Mouse (Mus musculus) cerebellum, adult 18-20 months (tissue): Measurements from ENCODE around the gene Kctd15.

Experiments used
- DNase-seq, 2 experiments: peaks; one replicate each; pipeline ENCODE4 v3.0.0; 2021

Gene Kctd15

DNA sequence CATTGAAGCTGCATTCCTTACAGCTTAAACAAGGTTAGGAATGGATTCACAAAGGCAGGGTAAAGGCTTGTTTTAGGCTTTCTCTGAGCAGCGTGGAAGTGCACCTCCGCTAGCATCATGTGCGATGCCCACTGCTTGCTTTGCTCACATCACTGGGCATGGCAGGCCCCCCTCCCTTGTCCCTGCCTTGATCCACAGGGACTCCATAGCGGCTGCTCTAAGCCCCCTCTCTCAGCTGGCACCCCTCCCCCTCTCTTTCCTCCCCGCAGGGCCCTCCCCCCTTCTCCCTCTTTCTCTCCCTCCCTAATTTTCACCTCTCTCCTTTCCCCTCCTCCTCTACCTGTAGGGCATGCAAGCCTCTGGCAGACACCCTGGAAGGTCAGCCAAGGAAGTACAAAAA, 5.7 kb upstream of the Kctd15 start:
- no peak for DNase-seq

DNA sequence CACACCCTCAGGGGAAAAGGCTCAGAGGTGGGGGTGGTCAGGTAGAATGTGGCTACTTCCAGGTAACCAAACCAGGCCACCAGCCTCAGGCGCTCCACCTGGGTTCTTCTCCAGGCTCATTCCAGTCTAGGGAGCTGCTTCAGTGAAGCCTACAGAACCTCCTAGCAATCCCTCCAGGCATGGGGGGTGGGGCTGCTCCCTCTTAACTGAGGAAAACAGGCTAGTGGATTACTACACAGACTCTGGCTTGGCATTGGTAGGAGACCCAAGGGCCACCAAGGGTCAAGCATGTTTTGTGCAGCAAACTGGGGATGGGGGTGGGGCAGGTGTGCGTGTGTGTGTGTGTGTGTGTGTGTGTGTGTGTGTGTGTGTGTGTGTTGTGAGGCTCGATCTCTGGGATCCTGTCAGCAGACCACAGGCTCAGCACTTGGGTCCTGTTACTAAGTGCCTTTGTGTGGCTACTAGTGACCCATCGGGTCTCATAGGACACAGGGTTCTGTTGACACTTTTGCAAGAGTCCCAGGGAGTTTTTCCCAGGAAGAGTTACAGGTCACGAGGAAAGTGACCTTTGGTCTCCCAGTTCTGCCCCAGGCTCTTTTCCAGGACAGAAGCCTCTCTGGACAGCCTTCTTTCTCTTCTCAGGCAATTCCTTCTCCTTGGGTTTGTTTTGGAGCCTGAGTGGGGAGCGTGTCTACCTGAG, 3.0 kb upstream of the Kctd15 start:
- DNase-seq = no peak

DNA sequence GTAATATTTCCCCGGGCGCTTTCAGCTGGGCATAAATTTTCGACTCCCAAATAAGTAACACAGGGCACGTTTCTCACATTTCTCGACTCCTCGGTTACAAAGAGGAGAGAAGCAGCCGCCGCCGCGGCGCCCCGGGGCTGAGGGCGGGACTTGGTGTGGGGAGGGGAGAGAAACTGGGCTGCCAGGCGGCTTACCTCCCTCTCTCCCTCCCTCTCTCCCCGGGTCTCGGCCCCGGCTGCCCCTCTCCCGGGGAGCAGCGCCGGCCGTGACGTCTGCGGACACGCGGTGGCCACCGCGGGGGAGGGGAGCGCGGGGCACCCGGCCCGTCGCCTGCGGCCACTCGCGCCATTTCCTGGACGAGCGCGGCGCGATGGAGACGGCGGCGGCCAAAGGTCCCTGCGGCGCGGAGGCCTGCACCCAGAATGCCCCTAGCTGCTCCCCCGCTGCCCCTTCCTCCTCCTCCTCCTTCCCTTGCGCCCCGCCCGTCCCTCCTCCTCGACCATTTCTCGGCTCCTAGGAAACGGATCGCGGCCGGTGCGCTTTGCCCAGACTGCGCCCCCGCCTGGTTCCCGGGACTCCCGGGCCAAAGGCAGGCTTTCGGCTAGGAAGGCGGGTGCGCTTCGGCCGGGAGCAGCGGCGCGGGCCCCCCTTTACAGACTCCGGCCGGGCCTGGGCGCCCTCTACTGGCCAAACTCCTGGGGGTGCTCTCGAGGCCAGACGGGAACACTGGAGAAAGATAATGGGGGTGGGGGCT, 1.3 kb downstream of the Kctd15 start:
- peak; percentile 93 to 97 for DNase-seq

DNA sequence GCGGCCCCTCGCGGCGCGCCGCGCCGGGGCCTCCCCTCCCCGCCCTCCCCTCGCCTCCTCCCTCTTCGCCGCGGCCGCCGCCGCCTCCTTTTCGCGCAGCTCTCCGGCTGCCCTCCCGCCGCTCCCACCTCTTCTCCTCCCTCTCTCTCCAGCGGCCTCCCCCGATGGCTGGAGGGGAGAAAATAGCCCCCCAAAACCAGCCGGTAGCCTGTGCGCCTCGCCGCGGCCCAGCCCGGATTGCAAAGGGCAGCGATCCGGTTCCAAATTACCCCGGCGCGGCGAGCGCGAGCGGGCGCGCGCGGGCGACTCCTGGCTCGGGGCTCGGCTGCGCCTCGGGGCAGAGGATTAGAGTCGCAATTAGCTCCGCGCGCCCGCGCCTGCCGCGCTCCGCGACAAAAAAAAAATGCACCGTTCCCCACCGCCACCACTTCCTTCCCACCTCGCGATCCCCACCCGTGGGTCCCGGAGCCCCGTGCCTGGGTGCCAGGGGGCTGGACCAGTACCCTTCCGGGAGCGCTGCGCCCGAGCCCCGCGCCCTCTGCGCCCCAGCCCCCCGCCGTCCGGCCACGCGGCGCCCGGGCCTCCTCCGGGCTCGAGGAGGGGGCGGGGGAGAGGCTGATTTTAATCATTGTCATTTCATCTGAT, 2.0 kb downstream of the Kctd15 start:
- DNase-seq = peak; percentile 58 to 79

DNA sequence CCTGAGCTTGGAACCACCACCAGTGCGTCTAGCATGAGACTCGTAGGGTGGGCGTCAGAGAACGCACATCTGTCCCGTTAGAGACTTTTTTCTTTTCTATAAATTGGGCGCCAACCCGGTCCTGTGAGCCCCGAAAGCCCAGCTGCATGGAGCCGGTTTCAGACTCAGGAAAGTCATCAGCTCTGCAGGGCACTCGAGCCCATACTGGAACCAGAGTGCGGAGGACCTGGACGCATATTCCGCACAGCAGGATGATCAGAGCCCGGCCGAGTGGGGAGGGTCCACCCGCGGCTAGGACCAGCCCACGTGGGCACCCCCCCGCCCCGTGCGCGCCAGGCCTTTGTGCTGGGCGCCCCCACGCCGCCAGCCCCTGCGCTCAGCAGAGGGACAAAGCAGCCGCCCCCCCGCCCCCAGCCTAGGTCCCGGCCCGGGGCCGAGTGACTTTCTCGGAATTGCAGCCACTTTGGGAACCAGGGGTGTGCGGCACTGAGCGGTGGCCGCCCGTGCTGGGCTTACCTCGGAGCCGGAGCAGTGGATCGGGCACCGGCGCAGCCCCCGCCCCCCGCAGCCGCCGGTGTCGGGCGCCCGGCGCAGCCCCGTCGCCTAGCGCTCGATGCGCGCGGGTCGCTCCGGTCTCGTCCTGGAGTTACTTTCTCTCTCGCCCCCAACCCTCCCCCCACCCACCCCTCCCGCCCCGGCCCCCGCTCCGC, 2.6 kb downstream of the Kctd15 start:
- DNase-seq = peak; percentile 32 to 55

DNA sequence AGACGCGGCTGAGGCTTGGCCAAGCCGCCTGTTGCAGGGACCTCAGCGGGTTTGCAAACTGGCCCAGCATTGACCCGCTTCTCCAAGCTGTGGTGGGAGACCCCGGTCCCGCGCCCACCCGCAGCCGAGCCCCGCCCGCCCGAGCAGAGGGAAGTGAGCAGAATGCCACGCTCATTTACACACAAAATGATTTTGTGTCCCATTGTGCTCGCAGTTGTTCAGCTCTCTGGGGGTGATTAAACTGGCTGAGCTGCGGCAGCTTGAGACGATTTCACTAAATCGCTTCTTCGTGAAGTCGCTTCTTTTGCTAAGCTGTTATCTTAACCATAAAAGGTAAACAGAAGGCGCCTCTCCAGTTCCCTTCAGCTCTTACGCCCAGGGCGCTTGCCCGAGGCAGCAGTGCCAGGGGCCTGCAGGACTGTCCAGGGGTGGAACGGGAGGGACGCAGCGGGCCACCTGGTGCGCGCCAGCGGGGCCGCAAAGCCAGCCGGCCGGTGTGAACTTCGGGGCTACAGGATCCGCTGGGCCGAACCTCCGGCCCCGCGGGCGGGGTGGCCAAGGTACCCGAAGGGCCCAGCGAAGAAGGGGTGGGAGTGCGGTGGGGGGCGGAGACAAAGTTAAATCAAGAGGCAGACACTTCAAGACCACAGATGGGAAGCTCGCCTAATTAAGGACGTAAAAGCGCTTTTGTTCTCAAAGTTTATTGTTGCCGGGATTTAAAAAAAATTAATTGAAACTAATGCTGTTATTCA, 3.6 kb downstream of the Kctd15 start:
- DNase-seq = peak; percentile 19 to 36

DNA sequence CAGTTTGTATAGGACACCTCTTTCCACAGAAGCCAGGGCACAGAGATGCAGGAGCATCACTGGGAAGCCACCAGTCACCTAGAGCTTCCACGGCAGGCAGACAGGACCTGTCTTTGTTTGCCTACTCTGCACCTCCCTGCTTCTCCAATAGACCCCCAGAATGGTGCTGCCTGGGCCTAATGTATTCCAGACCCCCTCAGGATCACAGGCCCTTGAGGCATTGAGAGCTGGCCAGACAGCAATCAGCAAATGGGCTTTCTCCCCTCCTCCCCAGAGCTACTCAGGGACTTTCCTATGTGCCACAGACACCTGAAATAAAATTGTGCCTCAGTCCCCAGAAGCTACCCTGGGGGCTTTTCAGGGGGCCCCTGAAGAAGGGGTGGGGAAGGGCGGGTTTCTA, 5.2 kb downstream of the Kctd15 start:
- DNase-seq = no peak

DNA sequence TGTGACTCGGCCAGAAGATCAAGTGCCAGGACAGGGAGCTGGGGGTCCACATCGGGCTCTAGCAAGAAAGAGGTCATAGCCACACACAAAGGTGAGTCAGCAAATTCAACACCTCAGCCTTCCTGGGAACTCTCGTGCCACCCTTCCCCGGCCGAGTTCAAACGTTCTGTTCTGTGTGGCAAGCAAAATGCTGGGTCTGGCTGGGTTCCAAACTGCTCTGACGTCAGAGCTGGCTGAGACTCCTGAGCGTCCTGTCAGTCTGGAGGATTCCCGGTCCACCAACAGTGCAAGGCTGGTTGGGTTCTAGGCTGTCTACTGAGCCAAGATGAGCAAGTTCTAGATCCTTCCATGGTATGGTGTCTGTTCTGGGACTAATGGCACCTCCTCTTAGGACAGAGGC, 9.5 kb downstream of the Kctd15 start:
- DNase-seq = peak; percentile 46 to 56

DNA sequence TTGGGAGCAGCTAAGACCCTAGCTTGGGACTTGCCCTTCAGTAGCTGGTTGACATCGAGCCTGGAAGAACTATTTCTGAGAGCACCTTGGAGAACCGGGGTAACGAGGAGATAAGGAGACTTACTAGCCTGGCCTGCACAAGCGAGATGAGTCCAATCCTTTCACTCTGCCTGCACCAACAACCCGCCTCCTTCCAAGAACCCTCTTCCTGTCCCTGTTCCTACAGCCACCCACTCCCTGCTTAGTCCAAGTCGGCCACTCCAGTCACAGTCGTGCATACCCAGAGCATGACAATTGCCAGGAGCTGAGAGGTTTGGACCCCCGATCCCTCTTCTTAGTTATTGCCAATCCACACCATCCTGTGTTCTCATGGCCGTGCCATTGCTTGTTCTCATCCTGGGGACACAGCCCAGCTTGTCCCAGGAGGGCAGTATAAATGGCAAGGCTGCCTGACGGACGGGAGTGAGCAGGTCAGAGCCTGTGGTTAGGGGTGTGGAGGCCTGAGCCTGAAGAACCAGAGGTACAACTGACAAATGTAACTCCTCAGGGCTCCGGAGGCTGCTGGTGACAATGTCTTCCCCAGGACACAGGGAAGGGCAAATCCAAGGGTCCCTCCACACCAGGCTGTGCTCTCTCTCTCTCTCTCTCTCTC, 10.3 kb downstream of the Kctd15 start:
- DNase-seq = no peak

DNA sequence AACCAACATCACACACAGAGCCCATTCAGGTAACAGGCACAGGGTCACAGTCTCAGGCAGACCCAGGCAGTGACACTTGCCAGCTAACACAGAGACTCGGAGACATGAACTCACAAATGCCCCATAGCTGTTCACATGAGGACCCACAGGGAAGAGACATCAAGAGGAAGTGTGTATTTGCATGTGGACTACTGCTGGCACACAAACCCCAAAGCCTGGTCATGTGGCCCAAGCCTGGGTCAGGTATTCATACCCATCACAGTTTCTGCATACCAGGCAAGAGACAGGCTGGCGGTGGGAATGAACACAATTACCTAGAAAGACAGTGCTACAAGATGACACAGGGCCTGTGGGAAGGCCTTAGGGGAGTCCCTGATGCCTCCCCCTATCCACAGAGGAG, 10.9 kb downstream of the Kctd15 start:
- no peak for DNase-seq

DNA sequence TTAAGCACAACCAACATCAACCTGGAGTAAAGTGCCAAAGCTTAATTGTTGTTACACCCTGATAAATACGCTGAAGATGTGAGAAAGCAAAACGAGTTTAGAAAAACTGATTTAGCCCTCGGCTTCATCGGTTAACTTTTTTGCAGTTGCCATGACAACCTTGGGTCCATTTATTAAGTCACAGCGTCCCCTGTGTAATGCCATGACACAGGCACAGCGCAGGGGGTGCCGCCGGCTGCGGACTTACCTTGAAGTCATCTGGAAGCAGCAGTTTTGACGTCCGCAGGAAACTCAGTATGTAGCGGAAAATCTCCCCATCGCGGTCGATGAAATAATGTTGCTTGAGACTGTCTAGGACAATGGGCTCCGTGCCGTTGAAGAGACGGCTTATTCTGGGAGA, 11.9 kb downstream of the Kctd15 start:
- DNase-seq = no peak

DNA sequence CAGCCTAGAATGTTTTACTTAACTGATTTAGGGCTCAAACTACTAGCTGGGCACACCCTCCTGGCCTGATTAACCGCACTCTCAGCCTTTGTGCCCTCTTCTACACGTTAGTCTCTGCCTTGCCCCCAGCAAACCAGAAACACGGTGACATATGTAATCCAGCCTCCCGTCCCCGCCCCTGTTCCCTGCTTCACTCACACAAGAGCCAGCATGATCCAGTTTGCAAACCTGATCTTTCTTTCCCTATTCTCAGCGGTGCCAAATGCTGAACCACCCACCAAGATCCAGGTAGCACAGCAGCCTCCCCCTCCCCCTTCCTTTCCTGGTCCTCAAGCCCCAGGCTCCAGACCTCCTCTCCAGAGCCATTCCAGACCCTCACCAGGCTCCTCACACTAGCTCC, 13.2 kb downstream of the Kctd15 start:
- DNase-seq = no peak

DNA sequence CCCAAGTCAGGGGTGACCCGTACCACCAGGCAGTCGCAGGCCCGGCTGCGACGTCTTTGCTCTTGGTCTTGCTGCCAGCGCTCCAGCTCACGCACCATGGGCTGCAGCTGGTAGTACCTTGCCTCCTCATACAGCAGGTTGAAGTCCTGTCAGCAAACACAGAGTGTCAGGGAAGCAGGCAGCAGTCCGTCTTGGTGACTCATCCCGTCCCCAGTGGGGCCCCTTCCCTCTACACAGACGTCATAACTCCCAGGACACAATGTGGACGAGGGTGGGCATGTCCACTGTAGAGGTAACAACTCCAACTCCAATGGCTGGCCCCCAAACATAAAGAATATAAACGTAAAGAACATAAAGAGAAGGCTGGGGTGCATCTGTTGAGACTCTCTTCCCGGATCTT, 14.6 kb downstream of the Kctd15 start:
- no peak for DNase-seq

DNA sequence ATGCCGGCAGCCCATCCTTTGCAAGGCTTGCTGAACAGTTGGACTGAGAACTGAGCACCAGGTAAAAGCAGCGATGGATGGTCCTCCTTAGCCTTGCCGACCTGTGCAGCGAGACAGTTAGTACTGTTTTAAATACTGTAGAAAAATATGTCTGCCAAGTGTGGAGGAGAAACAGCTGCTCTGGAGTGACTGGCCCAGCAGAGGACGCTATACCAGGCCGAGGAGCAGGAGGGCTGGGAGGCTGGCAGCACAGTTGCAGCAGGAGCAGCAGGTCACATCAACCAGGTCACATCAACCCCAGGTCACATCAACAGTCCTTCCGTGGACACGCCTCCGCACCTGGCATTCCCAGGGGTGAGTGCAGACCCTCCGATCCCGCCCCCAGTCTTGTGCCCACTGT, 16.7 kb downstream of the Kctd15 start:
- no peak for DNase-seq

DNA sequence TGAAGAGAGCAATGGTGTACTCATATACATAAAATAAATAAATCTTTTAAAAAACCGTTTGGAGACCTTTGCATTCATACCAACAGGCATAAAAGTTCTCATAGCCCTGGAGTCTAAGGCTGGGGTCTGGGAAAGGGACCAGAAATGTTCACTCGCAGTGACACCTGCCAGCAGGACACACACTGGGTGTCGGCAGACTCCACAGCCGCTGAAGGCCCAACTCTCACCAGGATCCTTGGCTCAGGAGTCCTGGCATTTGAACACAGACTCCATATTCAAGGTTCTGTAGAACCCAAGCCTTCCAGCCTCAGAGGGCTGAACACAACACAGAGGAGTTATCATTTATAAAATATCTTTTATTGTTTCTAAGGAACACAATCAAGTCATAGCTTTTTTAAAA, 19.9 kb downstream of the Kctd15 start:
- DNase-seq = no peak

DNA sequence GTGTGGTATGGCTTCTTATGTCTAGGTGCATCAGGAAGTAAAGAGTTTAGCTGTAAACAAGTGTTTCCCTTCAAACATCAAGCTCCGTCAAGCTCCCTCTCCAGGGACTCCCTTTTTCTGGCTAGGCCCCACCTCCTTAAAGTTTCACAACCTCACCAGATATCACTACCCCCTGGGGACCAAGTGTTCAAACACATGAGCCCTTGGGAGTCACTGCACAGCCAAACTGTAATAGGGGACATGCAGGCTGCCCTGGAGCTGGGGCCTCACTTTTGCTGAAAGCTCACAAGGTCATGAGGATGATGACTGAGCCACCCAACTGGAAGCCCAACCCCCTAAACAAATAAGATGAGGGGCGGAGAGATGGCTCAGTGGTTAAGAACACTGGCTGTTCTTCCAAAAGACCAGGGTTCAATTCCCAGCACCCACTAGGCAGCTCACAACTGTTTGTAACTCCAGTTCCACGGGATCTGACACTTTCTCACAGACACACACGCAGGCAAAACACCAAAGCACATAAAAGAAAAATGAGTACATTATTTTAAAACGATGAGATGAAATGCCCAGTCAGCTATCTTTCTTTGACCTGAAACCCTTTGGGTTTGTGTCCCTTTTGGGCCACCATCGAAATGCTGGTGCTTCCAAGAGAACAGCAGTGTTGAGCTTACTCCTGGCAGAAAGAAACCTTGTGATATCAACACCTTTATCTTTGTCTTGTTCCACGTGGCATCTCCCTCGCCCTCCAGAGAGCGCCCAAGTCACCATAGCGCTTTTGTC, 23.4 kb downstream of the Kctd15 start:
- no peak for DNase-seq

DNA sequence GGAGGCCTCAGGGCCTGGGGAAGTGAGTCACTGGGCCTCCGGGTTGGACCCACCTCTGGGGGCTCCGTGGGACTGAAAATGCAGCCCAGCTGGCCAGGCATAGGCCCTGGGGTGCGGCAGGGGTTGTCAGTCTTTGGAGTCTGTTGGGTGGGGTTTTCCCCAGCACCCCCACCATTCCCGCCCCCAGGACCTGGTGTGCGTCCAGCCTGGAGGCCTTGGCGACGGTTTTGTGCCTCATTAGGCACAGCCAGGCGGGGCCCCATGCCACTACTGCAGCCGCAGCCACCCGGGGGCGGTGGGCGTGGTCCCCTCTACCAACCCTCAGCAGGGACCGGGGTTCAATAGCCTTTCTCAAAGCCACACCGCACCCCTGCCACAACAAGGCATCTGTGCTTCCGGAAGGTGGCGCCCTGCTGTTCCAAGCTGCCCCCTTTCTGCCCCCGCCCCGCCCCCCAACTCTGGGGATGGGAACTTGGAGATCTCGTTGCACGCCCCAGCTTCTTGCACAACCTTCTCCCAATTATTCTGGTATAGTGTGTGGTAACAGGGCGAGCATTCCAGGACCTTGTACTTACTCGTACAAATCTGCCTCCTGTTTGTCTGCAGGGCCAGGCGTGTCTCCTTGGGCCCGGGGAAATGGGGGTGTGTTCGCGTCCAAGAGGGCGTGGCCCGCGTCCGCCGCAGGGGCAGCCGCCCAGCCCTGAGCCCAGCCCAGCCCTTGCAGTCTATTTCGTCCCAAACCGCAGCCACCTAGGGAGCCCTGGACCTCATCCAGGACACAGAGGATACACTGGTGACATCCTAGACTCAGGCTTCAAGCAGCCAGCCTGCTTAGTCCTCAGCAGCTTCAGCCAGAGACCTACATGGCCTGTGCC, 26.1 kb downstream of the Kctd15 start:
- no peak for DNase-seq

DNA sequence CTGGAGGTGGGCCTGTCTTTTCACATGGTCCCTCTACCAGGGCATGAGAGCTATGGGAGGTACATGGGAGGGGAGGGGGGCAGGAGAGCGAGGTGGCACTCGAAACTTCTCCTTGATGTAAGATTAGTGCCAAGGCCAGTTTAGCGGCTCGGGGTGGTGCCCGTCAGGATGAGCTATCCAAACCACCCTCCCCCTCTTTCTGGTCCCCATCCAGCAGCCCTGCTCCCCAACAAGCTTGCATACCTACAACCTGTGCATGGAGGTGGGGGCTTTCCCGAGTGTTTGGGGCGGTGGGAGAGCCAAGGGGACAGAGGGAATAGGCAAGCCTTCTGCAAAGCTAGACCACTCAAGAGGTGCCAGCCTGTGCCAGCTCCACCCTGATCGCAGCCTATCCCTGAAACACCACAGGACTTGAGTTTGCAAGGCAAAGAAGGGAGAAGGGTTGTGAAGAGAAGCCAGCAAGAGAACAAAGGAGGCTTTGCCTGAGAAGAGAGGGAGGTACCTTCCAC, 26.8 kb downstream of the Kctd15 start:
- no peak for DNase-seq

DNA sequence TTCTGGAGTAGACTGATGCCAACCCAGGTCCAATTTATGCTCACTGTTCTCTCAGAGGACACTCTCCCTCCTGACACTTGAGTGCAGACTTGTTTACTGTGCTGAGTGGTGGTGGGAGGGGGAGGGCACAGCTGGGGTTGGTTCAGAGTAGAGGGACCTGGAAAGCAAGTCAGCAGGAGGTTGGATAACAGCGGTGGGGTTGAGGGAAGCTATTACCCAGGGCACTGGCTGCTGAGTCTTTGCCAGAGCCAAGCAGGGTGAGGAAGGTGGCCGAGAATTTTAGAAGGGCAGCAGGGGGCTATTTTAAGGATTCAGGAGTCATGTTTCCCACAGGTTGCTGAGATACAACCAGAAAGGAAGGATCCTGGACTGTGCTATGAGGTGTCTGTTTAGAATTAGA, 36.1 kb downstream of the Kctd15 start:
- no peak for DNase-seq
